Mouse (Mus musculus) MEL (cell line): ENCODE data around the gene Crip2. TPM values are rescaled to one million over a fixed set of nuclear protein-coding genes. Genes with fewer than 3 reads are reported as not detected.

Source experiments
- DNase-seq: peaks from one replicate; pipeline ENCODE4 v3.0.0; 2011; ENCODE audit warnings: low read depth, low spot score
- H3K27ac ChIP-seq: 2 replicates; pipeline ENCODE4 v1.5.1; 2012; ENCODE audit warnings: low read depth, mild to moderate bottlenecking, control low read depth, low read length, moderate library complexity; ENCODE audit not compliant: control insufficient read depth
- H3K27me3 ChIP-seq, 2 experiments: fragments of 150-350 bp in 1 of 2; sonication (generic) in 1 of 2; 2 replicates each; pipeline ENCODE4 v1.6.1; 2012; ENCODE audit warnings: low read length in 2 of 2, mild to moderate bottlenecking in 2 of 2, improper control_type of control experiment in 1 of 2, moderate library complexity in 1 of 2; ENCODE audit not compliant: insufficient read depth in 2 of 2, control insufficient read depth in 1 of 2
- H3K36me3 ChIP-seq, 2 experiments: 2 replicates each; pipeline ENCODE4 v1.6.1; 2012 to 2014; ENCODE audit warnings: low read length in 2 of 2, improper control_type of control experiment in 1 of 2, inconsistent platforms in 1 of 2, mild to moderate bottlenecking in 1 of 2; ENCODE audit not compliant: insufficient read depth in 2 of 2, control insufficient read depth in 1 of 2
- H3K4me1 ChIP-seq, 2 experiments: fragments of 150-350 bp in 1 of 2; sonication (generic) in 1 of 2; 2 replicates each; pipeline ENCODE4 v1.6.1; 2012; ENCODE audit warnings: low read length in 2 of 2, improper control_type of control experiment in 1 of 2, mild to moderate bottlenecking in 1 of 2; ENCODE audit not compliant: insufficient read depth in 2 of 2, control insufficient read depth in 1 of 2
- H3K4me3 ChIP-seq, 2 experiments: fragments of 150-350 bp in 1 of 2; sonication (generic) in 1 of 2; 2 replicates each; pipeline ENCODE4 v1.5.1; 2012; ENCODE audit warnings: low read depth in 2 of 2, low read length in 2 of 2, mild to moderate bottlenecking in 2 of 2, moderate library complexity in 2 of 2, control low read depth in 1 of 2, improper control_type of control experiment in 1 of 2; ENCODE audit not compliant: control insufficient read depth in 1 of 2, insufficient read depth in 1 of 2
- H3K79me2 ChIP-seq: 2 replicates; pipeline ENCODE4 v1.6.1; 2012; ENCODE audit warnings: mild to moderate bottlenecking, low read length, moderate library complexity; ENCODE audit not compliant: control insufficient read depth, poor library complexity, insufficient read depth
- H3K9ac ChIP-seq: 2 replicates; pipeline ENCODE4 v1.6.1; 2012; ENCODE audit warnings: low read depth, mild to moderate bottlenecking, control low read depth, low read length, moderate library complexity; ENCODE audit not compliant: control insufficient read depth, poor library complexity, severe bottlenecking
- H3K9me3 ChIP-seq: fragments of 150-350 bp; sonication (generic); replicated peaks from 2 replicates; pipeline ENCODE4 v1.6.1; 2012; ENCODE audit warnings: mild to moderate bottlenecking, low read length, improper control_type of control experiment, moderate library complexity; ENCODE audit not compliant: insufficient read depth
- E2F4 ChIP-seq: IDR thresholded peaks from 2 replicates; pipeline ENCODE4 v1.6.1; 2011; ENCODE audit warnings: low read depth, low read length, improper control_type of control experiment, borderline replicate concordance
- EP300 ChIP-seq, 2 experiments: IDR thresholded peaks; 2 replicates each; pipeline ENCODE4 v1.6.1; 2011; ENCODE audit warnings: improper control_type of control experiment in 2 of 2, low read length in 2 of 2, low read depth in 1 of 2, mild to moderate bottlenecking in 1 of 2
- GATA1 ChIP-seq: IDR thresholded peaks from 2 replicates; pipeline ENCODE4 v1.6.1; 2011; ENCODE audit warnings: low read depth, low read length, improper control_type of control experiment
- KAT2A ChIP-seq: conservative IDR thresholded peaks from 2 replicates; pipeline ENCODE4 v1.6.1; 2012; ENCODE audit warnings: low read depth, low read length, improper control_type of control experiment, inconsistent platforms
- MAFK ChIP-seq: IDR thresholded peaks from 2 replicates; pipeline ENCODE4 v1.6.1; 2011; ENCODE audit warnings: low read depth, mild to moderate bottlenecking, low read length, improper control_type of control experiment, borderline replicate concordance
- MYB ChIP-seq: IDR thresholded peaks from 2 replicates; pipeline ENCODE4 v1.6.1; 2011; ENCODE audit warnings: mild to moderate bottlenecking, low read depth, low read length, improper control_type of control experiment
- POLR2AphosphoS5 ChIP-seq: IDR thresholded peaks from 2 replicates; pipeline ENCODE4 v1.6.1; 2012; ENCODE audit warnings: low read depth, borderline replicate concordance, mild to moderate bottlenecking, inconsistent platforms, low read length, moderate library complexity, mixed read lengths
- RCOR1 ChIP-seq: IDR thresholded peaks from 2 replicates; pipeline ENCODE4 v1.6.1; 2012; ENCODE audit warnings: low read depth, mild to moderate bottlenecking, inconsistent platforms, low read length, improper control_type of control experiment
- SIN3A ChIP-seq: IDR thresholded peaks from 2 replicates; pipeline ENCODE4 v1.6.1; 2012; ENCODE audit warnings: low read length, improper control_type of control experiment, inconsistent platforms
- TBP ChIP-seq: IDR thresholded peaks from 2 replicates; pipeline ENCODE4 v1.8.0; 2011; ENCODE audit warnings: low read depth, low read length, improper control_type of control experiment
- TCF12 ChIP-seq: IDR thresholded peaks from 2 replicates; pipeline ENCODE4 v1.6.1; 2014; ENCODE audit warnings: low read depth, mild to moderate bottlenecking, inconsistent platforms, low read length, improper control_type of control experiment, moderate library complexity
- UBTF ChIP-seq: IDR thresholded peaks from 2 replicates; pipeline ENCODE4 v1.6.1; 2012; ENCODE audit warnings: low read depth, mild to moderate bottlenecking, inconsistent platforms, low read length, improper control_type of control experiment, moderate library complexity, borderline replicate concordance; ENCODE audit not compliant: insufficient read depth
- USF1 ChIP-seq: IDR thresholded peaks from 2 replicates; pipeline ENCODE4 v1.6.1; 2014; ENCODE audit warnings: low read depth, mild to moderate bottlenecking, inconsistent platforms, low read length, improper control_type of control experiment, moderate library complexity
- USF2 ChIP-seq, 2 experiments: IDR thresholded peaks; 2 replicates each; pipeline ENCODE4 v1.6.1; 2011 to 2012; ENCODE audit warnings: improper control_type of control experiment in 2 of 2, low read length in 2 of 2, borderline replicate concordance in 1 of 2, inconsistent platforms in 1 of 2, low read depth in 1 of 2, mild to moderate bottlenecking in 1 of 2; ENCODE audit not compliant: insufficient read depth in 1 of 2
- ZMIZ1 ChIP-seq: IDR thresholded peaks from 2 replicates; pipeline ENCODE4 v1.6.1; 2012; ENCODE audit warnings: low read depth, mild to moderate bottlenecking, inconsistent platforms, low read length, improper control_type of control experiment, moderate library complexity
- polyA plus RNA-seq, 2 experiments: library from polyadenylated mRNA; stranded (reverse) in 1 of 2; unstranded in 1 of 2; fragments of >175 nt in 1 of 2; fragments of >200 nt in 1 of 2; gene quantifications; 2 replicates each; pipeline versions ENCODE4 v1.2.1 to v1.2.4; 2012; ENCODE audit warnings: low replicate concordance in 2 of 2, low read depth in 1 of 2; ENCODE audit not compliant: insufficient read length in 2 of 2, insufficient read depth in 1 of 2, missing spikeins in 1 of 2
- total RNA-seq: library from RNA; depleted of rRNA; stranded (reverse); fragments of 300-350 nt; gene quantifications from 2 replicates; pipeline ENCODE4 v1.2.3, GENCODE M21; 2012

Crip2 gene
- total and polyA plus RNA-seq, 3 experiments, result 65.2 to 261 TPM; not detected in 1

DNA sequence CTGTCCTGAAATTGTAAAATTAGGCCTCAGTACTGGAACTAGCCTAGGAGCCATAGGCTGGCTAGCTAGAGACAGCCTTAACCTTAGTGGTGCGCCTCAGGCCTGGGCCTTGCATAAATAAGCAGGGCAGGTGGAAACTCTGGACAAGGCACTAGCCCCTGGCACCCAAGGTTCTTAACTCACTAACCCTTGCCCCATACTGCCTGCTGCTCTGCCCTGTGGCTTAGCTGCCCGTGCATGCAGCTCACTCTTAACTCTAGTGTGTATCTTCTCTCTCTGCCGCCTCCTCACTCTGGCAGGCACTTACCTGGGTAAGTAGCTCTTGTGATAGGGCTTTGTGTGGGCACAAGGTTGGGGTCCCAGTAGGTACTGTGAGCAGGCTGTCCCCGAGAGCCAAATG lies 5.5 kb upstream of the Crip2 start:
- Histone ChIP-seq H3K36me3 (peaks cover 5 to 35% of the 10 kb centered on the region in 2 experiments), H3K27me3 (no peaks in the 10 kb centered on the region), H3K4me3 (no peak overlapping the region), H3K4me1 (peaks cover 0 to 5% of the 10 kb centered on the region in 2 experiments; a peak in 2 of 4 replicates), H3K27ac (no peak overlapping the region), H3K9ac (no peak overlapping the region), H3K9me3 (no peaks in the 10 kb centered on the region), H3K79me2 (no peaks in the 10 kb centered on the region)
- DNase-seq, result no peak
- TF ChIP-seq SIN3A (no peak), UBTF (no peak), TCF12 (no peak)

DNA sequence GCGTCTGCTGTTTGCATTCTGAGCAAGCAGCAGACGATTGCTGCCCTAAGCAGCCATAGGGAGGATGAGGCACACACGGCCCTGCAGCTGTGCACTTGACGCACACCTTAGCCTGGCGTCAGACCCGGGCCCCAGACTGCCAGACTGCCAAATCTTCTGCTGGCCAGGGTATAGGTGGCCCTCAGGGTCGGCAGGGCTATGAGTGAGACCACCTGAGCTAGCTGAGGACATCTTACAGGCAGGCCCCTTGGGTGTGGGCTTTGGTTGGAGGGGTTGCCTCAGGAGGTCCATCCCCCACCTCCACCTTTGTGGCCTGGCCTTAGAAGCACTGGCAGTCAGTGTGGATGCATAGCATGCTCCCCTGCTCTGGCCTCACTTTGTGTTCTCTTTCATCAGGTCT lies 4.6 kb upstream of the Crip2 start:
- H3K4me1 ChIP-seq, result peaks cover 0 to 9% of the 10 kb centered on the region in 2 experiments; a peak in 2 of 4 replicates
- no peaks in the 10 kb centered on the region for H3K79me2 ChIP-seq
- no peak for TF ChIP-seq ZMIZ1
- TF ChIP-seq USF1, result no peak
- TF ChIP-seq TBP, result no peak
- no peak for TF ChIP-seq POLR2AphosphoS5
- no peak for TF ChIP-seq MYB
- TF ChIP-seq E2F4, result no peak
- TF ChIP-seq MAFK, result no peak
- TF ChIP-seq TCF12, result no peak
- TF ChIP-seq KAT2A, result no peak
- TF ChIP-seq USF2 (IDR thresholded peaks at IDR 0.05; ENCODE audit: borderline replicate concordance in 1 of 2, insufficient read depth in 1 of 2, low read depth in 1 of 2, low read length in 2 of 2), result no peak
- no peak for TF ChIP-seq GATA1
- no peak for TF ChIP-seq EP300 (IDR thresholded peaks at IDR 0.05; ENCODE audit: low read depth in 1 of 2, low read length in 2 of 2)
- no peak for TF ChIP-seq RCOR1
- H3K27ac ChIP-seq, result no peak overlapping the region
- H3K27me3 ChIP-seq, result no peaks in the 10 kb centered on the region
- no peak for DNase-seq
- H3K9ac ChIP-seq, result no peak overlapping the region
- no peaks in the 10 kb centered on the region for H3K9me3 ChIP-seq
- no peak overlapping the region for H3K4me3 ChIP-seq
- peaks cover 7 to 27% of the 10 kb centered on the region in 2 experiments for H3K36me3 ChIP-seq
